ENCODE assay signal across 8 mouse cellular contexts in genomic region chr6:66535028-66535862, GRCm38 (mm10). TPM values are rescaled to one million over a fixed set of nuclear protein-coding genes. Genes with fewer than 3 reads are reported as not detected.
DNase-seq lines count a peak whose midpoint lies in the region; ATAC-seq and TF ChIP-seq lines count a peak whose summit lies in the region.

TSS of gene Mad2l1 (plus strand) at chr6:66535390.

- H3K4me1 ChIP-seq in E14TG2a.4 (replicated peaks; ENCODE audit: low read depth, low read length) = peaks cover 33% of the 10 kb centered on the region
- H3K4me1 ChIP-seq in forebrain, embryonic 12.5 days = peaks cover 21% of the 10 kb centered on the region
- H3K4me1 ChIP-seq in heart, postnatal 0 days (ENCODE audit: control insufficient read depth, insufficient read depth) = peaks cover 13% of the 10 kb centered on the region
- H3K4me1 ChIP-seq in liver, embryonic 16.5 days (ENCODE audit: control insufficient read depth, low read depth, low read length) = peaks cover 8% of the 10 kb centered on the region
- peaks cover 20% of the 10 kb centered on the region for H3K4me1 ChIP-seq in neural tube, embryonic 13.5 days (replicated peaks)
- no peaks in the 10 kb centered on the region for H3K4me1 ChIP-seq in testis, adult 2 months (ENCODE audit: control insufficient read depth, insufficient read depth, low read length)

- H3K9ac ChIP-seq in forebrain, embryonic 12.5 days = peak within 1 kb of the TSS; percentile 77
- H3K9ac ChIP-seq in heart, postnatal 0 days (replicated peaks; ENCODE audit: low read depth, low read length) = peak within 1 kb of the TSS; percentile 55
- H3K9ac ChIP-seq in liver, embryonic 16.5 days (ENCODE audit: low read depth, low read length) = peak within 1 kb of the TSS; percentile 91
- H3K9ac ChIP-seq in neural tube, embryonic 13.5 days = peak within 1 kb of the TSS; percentile 78

- WGBS in forebrain, embryonic 12.5 days = under 1% methylated on average over 57 of the region's 57 CpGs
- WGBS in heart, postnatal 0 days = 0% methylated on average over 57 of the region's 57 CpGs
- under 1% methylated on average over 57 of the region's 57 CpGs for WGBS in liver, embryonic 16.5 days (ENCODE audit: insufficient replicate concordance)
- WGBS in neural tube, embryonic 13.5 days = under 1% methylated on average over 57 of the region's 57 CpGs

- peaks cover 40% of the 10 kb centered on the region for H3K36me3 ChIP-seq in E14TG2a.4 (ENCODE audit: insufficient read depth, low read length)
- H3K36me3 ChIP-seq in forebrain, embryonic 12.5 days (replicated peaks) = peaks cover 13% of the 10 kb centered on the region
- H3K36me3 ChIP-seq in heart, postnatal 0 days (replicated peaks; ENCODE audit: control insufficient read depth, insufficient read depth, low read length) = peaks cover 14% of the 10 kb centered on the region; the same call in 1 of the 2 replicates
- H3K36me3 ChIP-seq in liver, embryonic 16.5 days (ENCODE audit: control insufficient read depth, insufficient read depth) = peaks cover 12% of the 10 kb centered on the region
- no peaks in the 10 kb centered on the region for H3K36me3 ChIP-seq in neural tube, embryonic 13.5 days
- no peaks in the 10 kb centered on the region; the same call in 1 of the 2 replicates for H3K36me3 ChIP-seq in testis, adult 2 months (ENCODE audit: control insufficient read depth, insufficient read depth, low read length)

- TF ChIP-seq EP300 in heart, postnatal 0 days (IDR thresholded peaks at IDR 0.05; ENCODE audit: low read depth) = 0 out of 2 replicates have a peak, but pooled peaks have one; percentile 45

- TF ChIP-seq CTCF in E14TG2a.4 (conservative IDR thresholded peaks at IDR 0.05; ENCODE audit: low read length) = no peak
- no peak for TF ChIP-seq CTCF in heart, postnatal 0 days (IDR thresholded peaks at IDR 0.05; ENCODE audit: low read depth)
- TF ChIP-seq CTCF in testis, adult 2 months (IDR thresholded peaks at IDR 0.05; ENCODE audit: control insufficient read depth, insufficient read depth, insufficient replicate concordance, low read depth, low read length) = no peak

- ATAC-seq in forebrain, embryonic 12.5 days (ENCODE audit: low FRiP score) = peak; percentile 99
- peak; percentile 100 for ATAC-seq in heart, postnatal 0 days (ENCODE audit: insufficient read depth, low read depth)
- peak; percentile 96 for ATAC-seq in liver, embryonic 16.5 days (ENCODE audit: low read depth)
- peak; percentile 99 for ATAC-seq in neural tube, embryonic 13.5 days (ENCODE audit: low read depth)

- TF ChIP-seq POLR2A in testis, adult 2 months (IDR thresholded peaks at IDR 0.05; ENCODE audit: control insufficient read depth, low read depth, low read length) = peak; percentile 54; the same call in 1 of the 2 replicates

- peak within 1 kb of the TSS; percentile 85 for H3K27ac ChIP-seq in forebrain, embryonic 12.5 days
- peak within 1 kb of the TSS; percentile 86 for H3K27ac ChIP-seq in heart, postnatal 0 days (ENCODE audit: low read depth)
- peak within 1 kb of the TSS; percentile 96 for H3K27ac ChIP-seq in liver, embryonic 16.5 days (ENCODE audit: low read length)
- H3K27ac ChIP-seq in neural tube, embryonic 13.5 days (replicated peaks) = peak within 1 kb of the TSS; percentile 86
- peak within 1 kb of the TSS; percentile 94 for H3K27ac ChIP-seq in testis, adult 2 months (ENCODE audit: control insufficient read depth, insufficient read depth, low read depth, low read length)

- H3K4me3 ChIP-seq in E14TG2a.4 (replicated peaks; ENCODE audit: low read length) = peak within 1 kb of the TSS; percentile 94
- H3K4me3 ChIP-seq in forebrain, embryonic 12.5 days (replicated peaks) = peak within 1 kb of the TSS; percentile 66
- peak within 1 kb of the TSS; percentile 65 for H3K4me3 ChIP-seq in heart, postnatal 0 days (ENCODE audit: low read depth, low read length)
- peak within 1 kb of the TSS; percentile 90 for H3K4me3 ChIP-seq in liver, embryonic 16.5 days (ENCODE audit: low read depth, low read length)
- H3K4me3 ChIP-seq in neural tube, embryonic 13.5 days = peak within 1 kb of the TSS; percentile 78
- H3K4me3 ChIP-seq in testis, adult 2 months (ENCODE audit: control insufficient read depth, low read depth, low read length) = peak within 1 kb of the TSS; percentile 95

- DNase-seq in c-Kit-positive CD71-positive TER-119-positive erythroid progenitor cells, embryonic 14.5 days (ENCODE audit: low spot score) = peak; percentile 98
- peak; percentile 100 for DNase-seq in heart, postnatal 0 days (ENCODE audit: low spot score)
- peak; percentile 98 to 99 for DNase-seq in kidney, postnatal 4 days

- H3K9me3 ChIP-seq in E14TG2a.4 (ENCODE audit: low read length) = no peaks in the 10 kb centered on the region
- no peaks in the 10 kb centered on the region for H3K9me3 ChIP-seq in forebrain, embryonic 12.5 days
- no peaks in the 10 kb centered on the region for H3K9me3 ChIP-seq in heart, postnatal 0 days (replicated peaks; ENCODE audit: control insufficient read depth, low read length)
- H3K9me3 ChIP-seq in liver, embryonic 16.5 days (replicated peaks; ENCODE audit: control insufficient read depth, low read length) = no peaks in the 10 kb centered on the region
- H3K9me3 ChIP-seq in neural tube, embryonic 13.5 days = no peaks in the 10 kb centered on the region

- peak within 1 kb of the TSS; percentile 65 for H3K4me2 ChIP-seq in forebrain, embryonic 12.5 days
- H3K4me2 ChIP-seq in heart, postnatal 0 days (ENCODE audit: low read depth, low read length) = peak within 1 kb of the TSS; percentile 87
- H3K4me2 ChIP-seq in liver, embryonic 16.5 days (ENCODE audit: low read depth, low read length) = peak within 1 kb of the TSS; percentile 89
- peak within 1 kb of the TSS; percentile 77 for H3K4me2 ChIP-seq in neural tube, embryonic 13.5 days

- H3K27me3 ChIP-seq in E14TG2a.4 (ENCODE audit: insufficient read depth, low read length) = no peaks in the 10 kb centered on the region
- no peaks in the 10 kb centered on the region for H3K27me3 ChIP-seq in forebrain, embryonic 12.5 days
- no peaks in the 10 kb centered on the region for H3K27me3 ChIP-seq in heart, postnatal 0 days (ENCODE audit: control insufficient read depth, insufficient read depth, low read length)
- no peaks in the 10 kb centered on the region for H3K27me3 ChIP-seq in liver, embryonic 16.5 days (ENCODE audit: control insufficient read depth, insufficient read depth, low read depth, low read length)
- no peaks in the 10 kb centered on the region for H3K27me3 ChIP-seq in neural tube, embryonic 13.5 days
- no peaks in the 10 kb centered on the region for H3K27me3 ChIP-seq in testis, adult 2 months (ENCODE audit: control insufficient read depth, insufficient read depth, low read length)

RNA-seq across cellular contexts. Expression of gene Mad2l1, which starts in this region (rescaled TPM):
- 108 and 114 TPM in 2 replicates for polyA plus RNA-seq in forebrain, embryonic 12.5 days (2016; fragmentation: Nextera tagmentation; extraction: Ambion mirVana)
- 20.6 and 22.4 TPM in 2 replicates for total RNA-seq in heart, postnatal 0 days (2014; rRNA removed; ENCODE audit: low replicate concordance)
- polyA plus RNA-seq in heart, postnatal 0 days (2015; fragmentation: Nextera tagmentation; extraction: Ambion mirVana) = 32.7 and 32.8 TPM in 2 replicates
- polyA plus RNA-seq in liver, embryonic 16.5 days (2015; fragmentation: Nextera tagmentation; extraction: Ambion mirVana) = 54.7 and 62.7 TPM in 2 replicates
- polyA plus RNA-seq in neural tube, embryonic 13.5 days (2015; fragmentation: Nextera tagmentation; extraction: Ambion mirVana) = 22.0 and 24.6 TPM in 2 replicates
- polyA plus RNA-seq in testis, adult 2 months (2012; rRNA removed) = 5.6 and 12.9 TPM in 2 replicates

Comparison
In these comparisons a context has a peak if more than half of its experiments do, and no peak if none do; other contexts are left out.
1. Peak in every context shown above with its lines: DNase-seq, ATAC-seq, H3K4me3 ChIP-seq and H3K27ac ChIP-seq.